Mouse (Mus musculus) CH12.LX (cell line): ENCODE measurements around the gene Rnf181.

Experiments used
- CTCF ChIP-seq, 2 experiments: IDR thresholded peaks in 1 of 2; conservative IDR thresholded peaks in 1 of 2; 2 replicates each; pipeline ENCODE4 v1.5.1; 2011 to 2012; ENCODE audit warnings: low read depth in 2 of 2, low read length in 2 of 2, improper control_type of control experiment in 1 of 2, inconsistent platforms in 1 of 2, mild to moderate bottlenecking in 1 of 2, moderate library complexity in 1 of 2
- MYC ChIP-seq: IDR thresholded peaks from 2 replicates; pipeline ENCODE4 v1.6.1; 2011; ENCODE audit warnings: low read depth, mild to moderate bottlenecking, improper control_type of control experiment, low read length
- NELFE ChIP-seq: IDR thresholded peaks from 2 replicates; pipeline ENCODE4 v1.6.1; 2011; ENCODE audit warnings: low read depth, low read length, improper control_type of control experiment
- POLR2A ChIP-seq: IDR thresholded peaks from 2 replicates; pipeline ENCODE4 v1.6.1; 2011; ENCODE audit warnings: low read depth, mild to moderate bottlenecking, improper control_type of control experiment, low read length
- TBP ChIP-seq: conservative IDR thresholded peaks from 2 replicates; pipeline ENCODE4 v1.6.1; 2011; ENCODE audit warnings: low read depth, low read length, improper control_type of control experiment

GRCm38 (mm10) chr6:72346261-72346660, 20.5 kb downstream of the Rnf181 start:
- no peak for TF ChIP-seq MYC
- no peak for TF ChIP-seq TBP
- no peak for TF ChIP-seq CTCF (conservative IDR thresholded peaks at IDR 0.05 in 1 of 2, IDR thresholded peaks at IDR 0.05 in 1 of 2; ENCODE audit: low read depth in 2 of 2, low read length in 2 of 2)
- no peak for TF ChIP-seq NELFE
- no peak for TF ChIP-seq POLR2A
